Mouse (Mus musculus) heart, adult 2 months (tissue): ENCODE data around the gene Sfr1.

Experiments
- EP300 ChIP-seq: fragments of 200-500 bp; IDR thresholded peaks from 2 replicates; pipeline ENCODE4 v1.6.1; 2011; ENCODE audit warnings: low read depth, low read length, control low read depth; ENCODE audit not compliant: insufficient read depth
- POLR2A ChIP-seq: fragments of 200-500 bp; IDR thresholded peaks from 2 replicates; pipeline ENCODE4 v1.6.1; 2011; ENCODE audit warnings: mild to moderate bottlenecking, low read depth, low read length, control low read depth; ENCODE audit not compliant: insufficient read depth

- TF ChIP-seq POLR2A (no peak), EP300 (no peak)
These were observed 41.9 kb upstream of the Sfr1 start for GRCm38 (mm10) chr19:47689592-47689991.
